In genomic region chr5:140411339-140411738, GRCm38 (mm10) we compare ENCODE assay signal across 9 mouse cellular contexts. TPM values are rescaled to one million over a fixed set of nuclear protein-coding genes. Genes with fewer than 3 reads are reported as not detected.
DNase-seq lines count a peak whose midpoint lies in the region; ATAC-seq and TF ChIP-seq lines count a peak whose summit lies in the region.
"Had no signal": no experiment of that assay in that cellular context is flagged by ENCODE, and none has a peak within 500 bp of the region (broad histone marks: within the 10 kb centered on the region; RNA-seq: fewer than 3 reads in every experiment).

No protein-coding gene starts in this region.

- peaks cover 8% of the 10 kb centered on the region; the same call in 1 of the 2 replicates for H3K27me3 ChIP-seq in E14TG2a.4 (ENCODE audit: insufficient read depth, low read length)

- peak; percentile 36 for TF ChIP-seq CTCF in E14TG2a.4 (conservative IDR thresholded peaks at IDR 0.05; ENCODE audit: low read length)

- H3K4me3 ChIP-seq in E14TG2a.4 (replicated peaks; ENCODE audit: low read length): no peak overlapping the region
- H3K4me3 ChIP-seq: megakaryocyte, embryonic 14.5 days had no signal

- H3K36me3 ChIP-seq in E14TG2a.4 (ENCODE audit: insufficient read depth, low read length): peaks cover 1% of the 10 kb centered on the region; the same call in 1 of the 2 replicates

- H3K9me3 ChIP-seq in E14TG2a.4 (ENCODE audit: low read length): no peaks in the 10 kb centered on the region

- peak; percentile 33 to 37 for DNase-seq in frontal cortex, postnatal 25 days (ENCODE audit: low spot score in 2 of 2)
- DNase-seq in c-Kit-negative CD71-positive TER-119-positive erythroid progenitor cells, embryonic 14.5 days (ENCODE audit: low read depth, low spot score): peak; percentile 47
- DNase-seq in gastrocnemius, postnatal 25 days: peak; percentile 27
- peak; percentile 44 for DNase-seq in layer of hippocampus, adult 9-11 months
- DNase-seq in lung, postnatal 36 days: peak; percentile 88
- DNase-seq in testis, postnatal 10 days (ENCODE audit: low spot score): peak; percentile 80

- H3K4me1 ChIP-seq in E14TG2a.4 (replicated peaks; ENCODE audit: low read depth, low read length): no peaks in the 10 kb centered on the region

- ATAC-seq in frontal cortex, adult (ENCODE audit: low TSS enrichment): no peak

RNA-seq across cellular contexts. Expression of gene Eif3b, which starts 7.8 kb away (rescaled TPM):
- total RNA-seq in gastrocnemius, postnatal 25 days (2021): 10 to 100 TPM; 76.8 to 79.2 TPM

RNA-seq across cellular contexts. Expression of gene Snx8, which starts 22.3 kb away (rescaled TPM):
- 1 to 10 TPM; 7.4 to 7.6 TPM for total RNA-seq in gastrocnemius, postnatal 25 days (2021)

RNA-seq across cellular contexts. Expression of gene Gm4869, which starts 34.1 kb away (rescaled TPM):
- not detected for total RNA-seq in gastrocnemius, postnatal 25 days (2021)

Comparison
In these comparisons a context has a peak if more than half of its experiments do, and no peak if none do; other contexts are left out.
1. DNase-seq: peak in every context shown above with its lines; median percentile 88 in lung, postnatal 36 days; 80 in testis, postnatal 10 days; 47 in c-Kit-negative CD71-positive TER-119-positive erythroid progenitor cells, embryonic 14.5 days; 44 in layer of hippocampus, adult 9-11 months; 35 in frontal cortex, postnatal 25 days; 27 in gastrocnemius, postnatal 25 days.